Mouse (Mus musculus): ENCODE measurements around the gene Gnb1l.
"Not testable (repeated sequence)": the region's sequence is repeated elsewhere in the genome, so short reads cannot be mapped to it uniquely, and the experiment has no call there.

Gene Gnb1l

GRCm38 (mm10) chr16:18483839-18484238 is 14.7 kb upstream of the Gnb1l start:
- no peak for DNase-seq (ENCODE audit: low read depth, low spot score)

DNA sequence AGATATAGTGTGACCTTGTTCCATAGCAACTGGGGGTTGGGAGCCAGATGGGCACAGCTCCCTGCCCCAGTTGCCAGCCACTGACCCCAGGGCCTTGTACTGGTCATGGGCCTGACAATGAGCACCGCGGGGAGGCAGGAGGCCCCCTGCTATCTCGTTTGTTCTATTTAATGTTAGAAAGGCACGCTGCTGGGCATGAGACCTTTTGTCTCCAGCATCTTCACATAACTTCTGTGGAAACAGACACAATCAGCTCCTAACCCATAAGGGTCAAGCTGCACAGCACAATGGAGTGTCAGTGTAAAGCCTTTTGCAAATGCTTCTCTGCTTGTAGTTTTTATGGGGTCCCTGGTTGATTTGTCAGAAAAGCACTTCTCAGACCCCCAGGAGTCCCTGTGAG is 14.1 kb upstream of the Gnb1l start:
- DNase-seq (ENCODE audit: low read depth, low spot score), result no peak

DNA sequence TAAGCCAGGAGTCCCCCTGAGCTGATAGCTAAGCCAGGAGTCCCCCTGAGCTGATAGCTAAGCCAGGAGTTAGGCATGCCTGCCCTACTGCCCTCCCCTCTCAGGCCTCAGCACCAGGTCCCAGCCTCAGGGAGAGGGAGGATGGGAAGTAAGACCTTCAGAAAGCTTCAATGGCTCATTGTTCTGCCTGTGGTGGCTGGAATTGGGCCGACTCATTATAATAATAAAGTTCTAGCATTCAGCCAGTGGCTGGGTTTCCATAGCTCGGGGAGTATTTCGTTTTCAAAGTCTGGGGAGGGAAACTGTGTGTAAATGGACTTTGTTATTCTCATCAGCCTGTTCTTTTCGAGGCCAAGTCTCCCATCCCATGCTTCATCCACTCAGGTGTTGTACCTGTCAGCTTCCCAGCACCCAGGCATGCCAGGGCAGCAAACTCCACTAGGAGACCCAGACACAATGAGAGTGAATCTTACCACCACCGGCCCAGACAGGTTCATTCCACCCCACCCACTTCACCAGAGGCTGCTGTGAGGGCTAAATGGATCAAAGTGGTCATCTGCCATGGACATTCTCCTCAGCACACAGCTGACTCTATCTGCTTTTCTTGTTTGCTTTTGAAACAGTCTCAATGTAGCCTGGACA is 13.6 kb upstream of the Gnb1l start:
- peak; percentile 72 for DNase-seq (ENCODE audit: low read depth, low spot score)

GRCm38 (mm10) chr16:18486126-18486525 is 12.4 kb upstream of the Gnb1l start:
- DNase-seq (ENCODE audit: low read depth, low spot score), result peak; percentile 79

GRCm38 (mm10) chr16:18490281-18490680 is 8.2 kb upstream of the Gnb1l start:
- no peak for DNase-seq (ENCODE audit: low read depth, low spot score)

- DNase-seq (ENCODE audit: low read depth, low spot score), result no peak
These were observed 7.6 kb upstream of the Gnb1l start for GRCm38 (mm10) chr16:18490894-18491293.

- DNase-seq (ENCODE audit: low read depth, low spot score), result no peak
These were observed 523 bp upstream of the Gnb1l start for GRCm38 (mm10) chr16:18497865-18498515.

- DNase-seq (ENCODE audit: low read depth, low spot score), result no peak
These were observed 483 bp downstream of the Gnb1l start for GRCm38 (mm10) chr16:18498996-18499395.

DNA sequence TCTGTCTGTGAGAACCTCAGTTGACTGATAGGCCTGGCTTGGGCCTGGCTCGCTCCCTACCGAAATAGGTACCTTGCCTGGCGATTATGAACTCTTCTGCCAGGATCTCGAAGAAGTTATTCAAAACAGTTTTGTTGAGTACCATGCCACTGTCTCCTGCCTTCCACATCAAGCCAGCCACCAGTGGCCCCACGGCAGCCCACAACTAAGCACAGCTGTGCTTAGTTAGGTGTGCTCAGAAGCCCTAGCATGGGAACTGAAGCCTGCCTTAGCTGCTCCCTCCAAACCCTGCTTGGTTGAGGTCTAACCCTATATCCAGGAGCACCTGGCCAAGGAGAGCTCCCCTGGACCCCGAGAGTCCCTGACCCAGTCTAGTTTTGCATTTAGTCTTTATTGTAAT is 3.0 kb downstream of the Gnb1l start:
- DNase-seq (ENCODE audit: low read depth, low spot score), result no peak

- no peak for DNase-seq (ENCODE audit: low read depth, low spot score)
These were observed 5.2 kb downstream of the Gnb1l start for GRCm38 (mm10) chr16:18503566-18504342.

- no peak for DNase-seq (ENCODE audit: low read depth, low spot score)
These were observed 8.1 kb downstream of the Gnb1l start for GRCm38 (mm10) chr16:18506524-18507199.

GRCm38 (mm10) chr16:18507200-18507549 is 8.7 kb downstream of the Gnb1l start:
- DNase-seq (ENCODE audit: low read depth, low spot score), result no peak

- no peak for DNase-seq (ENCODE audit: low read depth, low spot score)
These were observed 13.2 kb downstream of the Gnb1l start for GRCm38 (mm10) chr16:18511741-18512140.

GRCm38 (mm10) chr16:18513508-18513907 is 15.0 kb downstream of the Gnb1l start:
- no peak for DNase-seq (ENCODE audit: low read depth, low spot score)

- DNase-seq (ENCODE audit: low read depth, low spot score), result no peak
These were observed 19.6 kb downstream of the Gnb1l start for GRCm38 (mm10) chr16:18518091-18518490.

DNA sequence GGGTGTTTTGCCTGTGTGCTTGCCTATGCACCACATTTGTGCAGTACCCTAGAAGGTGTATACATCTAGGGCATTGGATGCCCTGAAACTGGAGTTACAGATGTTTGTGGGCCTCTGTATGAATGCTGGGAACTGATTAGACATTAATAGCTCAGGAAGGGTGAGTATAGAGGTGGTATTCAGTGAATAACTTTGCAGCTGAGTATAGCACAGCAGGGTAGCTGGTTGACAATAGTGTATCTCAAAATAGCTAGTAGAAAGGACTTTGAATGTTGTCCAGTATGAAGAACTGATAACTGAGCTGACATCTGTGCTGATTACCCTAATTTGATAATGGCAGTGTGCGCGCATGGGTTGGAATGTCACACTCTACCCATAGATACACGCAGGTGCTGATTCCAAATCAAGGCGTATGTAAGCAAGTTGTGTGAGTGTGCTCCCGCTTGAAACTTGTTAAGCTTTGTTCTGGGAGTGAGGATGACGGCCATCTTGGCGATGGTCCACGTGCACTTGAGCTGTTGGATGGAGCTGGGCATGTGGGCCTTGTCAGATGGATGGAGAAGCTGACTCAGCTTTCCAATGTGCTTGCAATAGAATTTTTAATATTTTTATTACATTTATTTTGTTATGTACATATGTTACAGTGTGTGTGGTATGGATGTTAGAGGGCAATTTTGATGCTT is 25.2 kb downstream of the Gnb1l start:
- no peak for DNase-seq (ENCODE audit: low read depth, low spot score)

GRCm38 (mm10) chr16:18528656-18529055 is 30.1 kb downstream of the Gnb1l start:
- no peak for DNase-seq (ENCODE audit: low read depth, low spot score)

DNA sequence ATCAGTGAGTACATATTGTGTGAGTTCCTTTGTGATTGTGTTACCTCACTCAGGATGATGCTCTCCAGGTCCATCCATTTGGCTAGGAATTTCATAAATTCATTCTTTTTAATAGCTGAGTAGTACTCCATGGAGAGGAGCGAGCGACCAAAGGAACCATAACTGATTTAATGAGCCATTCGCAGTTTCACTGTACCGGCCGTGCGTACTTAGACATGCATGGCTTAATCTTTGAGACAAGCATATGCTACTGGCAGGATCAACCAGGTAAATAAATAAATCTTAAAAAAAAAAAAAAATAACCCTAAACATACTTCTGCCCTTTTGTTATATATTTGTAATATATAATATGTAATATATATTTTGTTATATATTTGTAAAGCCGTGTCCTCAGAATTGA is 34.5 kb downstream of the Gnb1l start:
- DNase-seq (ENCODE audit: low read depth, low spot score), result not testable (repeated sequence)

DNA sequence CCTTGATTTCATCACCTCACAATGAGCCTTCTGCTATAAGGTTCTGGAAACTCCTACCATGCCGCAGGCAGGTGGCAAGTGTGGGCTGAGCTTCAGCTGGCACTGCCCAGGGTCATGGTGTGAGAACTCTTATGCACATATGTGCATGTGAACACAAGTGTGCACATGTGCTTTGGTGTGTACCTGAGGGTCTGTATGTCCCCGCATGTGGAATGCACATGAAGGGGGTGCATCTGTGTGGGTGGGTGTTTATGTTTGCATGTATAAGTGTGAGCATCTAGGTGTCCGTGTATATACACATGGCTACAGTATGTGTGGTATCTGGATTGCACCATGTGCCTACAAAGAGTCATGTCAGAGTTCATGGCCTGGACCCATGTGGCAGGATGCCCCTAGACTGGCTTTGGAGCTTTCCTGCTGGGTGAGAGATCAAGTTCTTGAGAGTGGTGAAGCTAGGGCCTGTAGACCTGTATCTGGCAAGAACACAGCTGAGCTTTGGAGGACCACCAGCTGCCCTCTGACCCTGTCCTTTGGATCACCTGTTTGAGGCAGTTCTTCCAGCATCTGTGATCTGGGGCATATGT is 39.0 kb downstream of the Gnb1l start:
- DNase-seq (ENCODE audit: low read depth, low spot score), result no peak

DNA sequence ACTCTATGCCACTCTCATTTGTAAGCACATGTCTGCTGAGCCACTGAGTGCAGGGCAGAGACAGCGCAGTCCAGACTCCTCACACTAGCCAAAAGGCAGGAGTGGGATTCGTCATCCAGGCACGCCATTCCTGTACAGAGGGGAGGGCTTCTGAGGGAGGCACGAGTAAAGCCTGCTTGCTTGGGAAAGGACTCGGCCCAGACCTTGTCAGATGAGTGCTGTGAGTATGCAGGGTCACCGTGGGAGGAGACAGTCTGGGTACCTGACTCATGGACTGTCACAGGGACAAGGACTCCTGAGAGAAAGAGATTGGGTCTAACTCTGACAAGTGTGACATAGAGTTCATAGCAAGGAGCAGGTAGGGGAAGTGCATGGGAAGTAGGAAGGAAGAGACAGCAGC is 40.8 kb downstream of the Gnb1l start:
- no peak for DNase-seq (ENCODE audit: low read depth, low spot score)

DNA sequence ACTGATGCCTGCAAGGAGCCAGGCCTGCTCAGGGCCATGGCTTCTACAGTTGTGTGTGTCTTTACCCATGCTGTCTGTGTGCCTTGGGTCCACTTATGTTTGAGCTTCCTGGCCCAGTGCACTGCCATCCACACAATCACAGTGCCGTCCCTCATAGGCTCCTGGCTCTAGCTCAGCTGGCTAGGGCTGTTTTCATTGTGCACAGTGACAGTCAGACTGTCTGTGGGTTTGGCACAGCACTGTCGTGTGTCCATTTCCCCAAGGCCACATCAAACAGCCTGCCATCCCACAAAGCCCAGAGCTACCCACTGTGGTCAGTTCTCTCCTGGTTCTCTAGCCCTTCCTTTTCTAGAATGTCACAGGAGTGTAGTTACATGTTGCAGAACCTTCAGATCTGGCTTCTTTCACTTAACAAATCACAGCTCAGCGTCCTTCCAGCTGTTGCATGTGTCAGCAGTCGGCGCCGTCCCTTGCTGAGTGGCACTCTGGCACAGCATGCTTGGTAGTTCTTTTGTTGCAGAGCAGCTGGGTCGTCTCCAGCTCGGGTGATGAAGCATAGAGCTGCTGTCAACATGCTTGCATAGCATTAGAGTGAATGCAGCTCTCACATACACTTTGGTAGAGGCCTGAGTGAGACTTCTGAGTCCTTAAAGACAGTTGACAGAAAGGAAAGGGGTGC is 44.8 kb downstream of the Gnb1l start:
- DNase-seq (ENCODE audit: low read depth, low spot score), result no peak

All from ZHBTc4 (cell line).